Mouse (Mus musculus) liver, embryonic 12.5 days (tissue): ENCODE measurements around the gene Ube2d1. TPM values are rescaled to one million over a fixed set of nuclear protein-coding genes. Genes with fewer than 3 reads are reported as not detected.

Experiments
- ATAC-seq: fragments of 200-750 bp; cut with Nextera tagmentation; 2 replicates; pipeline ENCODE4 v1.8.0; 2017; ENCODE audit warnings: moderate number of reproducible peaks, mild to moderate bottlenecking, moderate library complexity
- H3K27ac ChIP-seq: fragments of 300-500 bp; sonication (generic); 2 replicates; pipeline ENCODE4 v1.5.1; 2016; ENCODE audit warnings: mild to moderate bottlenecking
- H3K27me3 ChIP-seq: fragments of 300-500 bp; sonication (generic); replicated peaks from 2 replicates; pipeline ENCODE4 v1.6.1; 2016; ENCODE audit warnings: mild to moderate bottlenecking, moderate library complexity
- H3K36me3 ChIP-seq: fragments of 300-500 bp; sonication (generic); 2 replicates; pipeline ENCODE4 v1.6.1; 2016; ENCODE audit warnings: mild to moderate bottlenecking, moderate library complexity
- H3K4me1 ChIP-seq: fragments of 300-500 bp; sonication (generic); 2 replicates; pipeline ENCODE4 v1.6.1; 2016
- H3K4me2 ChIP-seq: fragments of 300-500 bp; sonication (generic); 2 replicates; pipeline ENCODE4 v1.6.1; 2016; ENCODE audit warnings: mild to moderate bottlenecking, moderate library complexity
- H3K4me3 ChIP-seq: fragments of 300-500 bp; sonication (generic); 2 replicates; pipeline ENCODE4 v1.5.1; 2016; ENCODE audit warnings: mild to moderate bottlenecking, moderate library complexity
- H3K9ac ChIP-seq: fragments of 300-500 bp; sonication (generic); 2 replicates; pipeline ENCODE4 v1.6.1; 2016; ENCODE audit warnings: mild to moderate bottlenecking, moderate library complexity
- H3K9me3 ChIP-seq: fragments of 300-500 bp; sonication (generic); replicated peaks from 2 replicates; pipeline ENCODE4 v1.6.1; 2016; ENCODE audit warnings: mild to moderate bottlenecking, moderate library complexity
- WGBS: fragments of 180-500 bp; shearing (Covaris S2); methylation state at CpG from one replicate; pipeline ENCODE4 v1.1.7; 2016; ENCODE audit not compliant: insufficient replicate concordance; 5-methylcytosine and 5-hydroxymethylcytosine counted together
- polyA plus RNA-seq: library from polyadenylated mRNA; unstranded; fragments of >200 nt; fragmentation: Nextera tagmentation; extraction: Ambion mirVana; gene quantifications from 2 replicates; pipeline ENCODE4 v1.2.1, GENCODE M21; 2016

Ube2d1 gene
- 12.0 and 12.5 TPM in 2 replicates for polyA plus RNA-seq

DNA sequence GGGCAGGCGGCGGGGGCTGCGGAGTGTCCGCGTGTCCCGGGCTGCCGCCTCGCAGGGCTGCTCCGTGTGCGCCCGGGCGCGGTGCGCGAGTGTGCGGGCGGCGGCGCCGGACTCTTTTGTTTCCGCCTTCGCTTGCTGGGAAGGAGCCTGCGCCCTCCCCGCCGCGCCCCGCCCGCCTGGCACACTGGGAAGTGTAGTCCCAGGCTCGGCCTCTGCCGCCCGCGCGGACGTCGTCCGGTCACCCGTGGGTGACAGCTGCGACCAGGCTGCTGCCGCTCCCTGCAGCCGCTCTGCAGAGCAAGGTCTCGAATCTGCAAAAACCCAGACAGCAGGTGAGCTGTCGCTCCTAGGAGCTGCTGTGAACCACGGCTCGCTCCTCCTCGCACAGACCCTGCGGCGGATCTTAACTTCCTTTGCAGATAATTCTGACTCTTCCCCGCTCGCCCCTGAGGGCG lies at the start of gene Ube2d1:
Gene Ube2d1 (minus strand): TSS at position 137 of the 455 bp plus-strand sequence.
- H3K9ac ChIP-seq, result peak within 1 kb of the TSS; percentile 73
- peaks cover 12% of the 10 kb centered on the region for H3K4me1 ChIP-seq
- no peaks in the 10 kb centered on the region for H3K9me3 ChIP-seq
- peaks cover 18% of the 10 kb centered on the region for H3K27me3 ChIP-seq
- no peak within 1 kb of the TSS for H3K27ac ChIP-seq
- peak within 1 kb of the TSS; percentile 85 for H3K4me2 ChIP-seq
- peak within 1 kb of the TSS; percentile 76 for H3K4me3 ChIP-seq
- ATAC-seq, result peak; percentile 84
- under 1% methylated on average over 44 of the region's 50 CpGs for WGBS
- H3K36me3 ChIP-seq, result no peaks in the 10 kb centered on the region

GRCm38 (mm10) chr10:71332859-71333258 lies 47.8 kb upstream of the Ube2d1 start:
- peaks cover 79% of the 10 kb centered on the region for H3K36me3 ChIP-seq
- H3K9me3 ChIP-seq, result no peaks in the 10 kb centered on the region
- H3K27ac ChIP-seq, result no peak overlapping the region
- no peak overlapping the region for H3K9ac ChIP-seq
- H3K4me1 ChIP-seq, result peaks cover 6% of the 10 kb centered on the region; the same call in 1 of the 2 replicates
- H3K4me3 ChIP-seq, result no peak overlapping the region
- no peaks in the 10 kb centered on the region for H3K27me3 ChIP-seq
- no peak for ATAC-seq
- 83% methylated on average over 9 of the region's 9 CpGs for WGBS
- H3K4me2 ChIP-seq, result no peak overlapping the region

- Histone ChIP-seq H3K4me1 (peaks cover 1% of the 10 kb centered on the region; the same call in 1 of the 2 replicates), H3K4me3 (no peak overlapping the region), H3K27ac (no peak overlapping the region), H3K27me3 (no peaks in the 10 kb centered on the region), H3K36me3 (peaks cover 82% of the 10 kb centered on the region), H3K4me2 (no peak overlapping the region), H3K9ac (no peak overlapping the region), H3K9me3 (no peaks in the 10 kb centered on the region)
- 84% methylated on average over 4 of the region's 4 CpGs for WGBS
- ATAC-seq, result no peak
Measured at GRCm38 (mm10) chr10:71332376-71332775, 47.3 kb upstream of the Ube2d1 start.

GRCm38 (mm10) chr10:71331908-71332307 lies 46.8 kb upstream of the Ube2d1 start:
- WGBS, result 90% methylated on average over 7 of the region's 7 CpGs
- H3K4me3 ChIP-seq, result no peak overlapping the region
- ATAC-seq, result no peak
- no peak overlapping the region for H3K9ac ChIP-seq
- H3K4me1 ChIP-seq, result no peaks in the 10 kb centered on the region
- no peak overlapping the region for H3K4me2 ChIP-seq
- H3K36me3 ChIP-seq, result peaks cover 82% of the 10 kb centered on the region
- no peaks in the 10 kb centered on the region for H3K9me3 ChIP-seq
- no peak overlapping the region for H3K27ac ChIP-seq
- H3K27me3 ChIP-seq, result no peaks in the 10 kb centered on the region

DNA sequence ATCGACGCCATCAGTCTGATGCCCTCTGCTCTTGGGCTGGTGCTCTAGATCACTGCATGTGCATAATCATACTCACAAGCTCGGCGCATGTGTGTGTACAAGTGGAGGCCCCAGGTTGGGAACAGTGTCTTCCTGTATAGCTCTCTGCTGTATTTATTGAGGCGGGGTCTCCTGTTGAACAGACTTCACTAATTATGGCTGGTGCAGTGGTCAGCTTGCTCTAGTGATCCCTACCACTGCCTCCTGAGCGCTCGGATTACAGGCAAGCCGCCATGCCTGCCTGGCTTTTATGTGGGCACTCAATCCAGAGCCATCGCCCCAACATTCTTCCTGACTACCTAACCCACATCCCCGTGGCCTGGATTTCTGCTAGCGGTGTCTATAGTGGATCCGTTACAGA lies 45.0 kb upstream of the Ube2d1 start:
- WGBS, result 90% methylated on average over 12 of the region's 12 CpGs
- ATAC-seq, result no peak
- H3K4me3 ChIP-seq, result no peak overlapping the region
- no peak overlapping the region for H3K9ac ChIP-seq
- H3K9me3 ChIP-seq, result no peaks in the 10 kb centered on the region
- peaks cover 68% of the 10 kb centered on the region for H3K36me3 ChIP-seq
- H3K27ac ChIP-seq, result no peak overlapping the region
- no peaks in the 10 kb centered on the region for H3K27me3 ChIP-seq
- no peak overlapping the region for H3K4me2 ChIP-seq
- H3K4me1 ChIP-seq, result no peaks in the 10 kb centered on the region

- Histone ChIP-seq H3K4me2 (no peak overlapping the region), H3K4me1 (no peaks in the 10 kb centered on the region), H3K36me3 (peaks cover 60% of the 10 kb centered on the region), H3K9me3 (no peaks in the 10 kb centered on the region), H3K9ac (no peak overlapping the region), H3K27me3 (no peaks in the 10 kb centered on the region), H3K4me3 (no peak overlapping the region), H3K27ac (no peak overlapping the region)
- WGBS, result 84% methylated on average over 6 of the region's 6 CpGs
- no peak for ATAC-seq
Measured at GRCm38 (mm10) chr10:71329295-71329694, 44.2 kb upstream of the Ube2d1 start.

GRCm38 (mm10) chr10:71328870-71329269 lies 43.8 kb upstream of the Ube2d1 start:
- H3K4me1 ChIP-seq, result no peaks in the 10 kb centered on the region
- no peak overlapping the region for H3K4me3 ChIP-seq
- H3K27ac ChIP-seq, result no peak overlapping the region
- no peak overlapping the region for H3K4me2 ChIP-seq
- no peaks in the 10 kb centered on the region for H3K27me3 ChIP-seq
- no peak overlapping the region for H3K9ac ChIP-seq
- WGBS, result 83% methylated on average over 5 of the region's 5 CpGs
- no peak for ATAC-seq
- H3K36me3 ChIP-seq, result peaks cover 56% of the 10 kb centered on the region
- no peaks in the 10 kb centered on the region for H3K9me3 ChIP-seq

DNA sequence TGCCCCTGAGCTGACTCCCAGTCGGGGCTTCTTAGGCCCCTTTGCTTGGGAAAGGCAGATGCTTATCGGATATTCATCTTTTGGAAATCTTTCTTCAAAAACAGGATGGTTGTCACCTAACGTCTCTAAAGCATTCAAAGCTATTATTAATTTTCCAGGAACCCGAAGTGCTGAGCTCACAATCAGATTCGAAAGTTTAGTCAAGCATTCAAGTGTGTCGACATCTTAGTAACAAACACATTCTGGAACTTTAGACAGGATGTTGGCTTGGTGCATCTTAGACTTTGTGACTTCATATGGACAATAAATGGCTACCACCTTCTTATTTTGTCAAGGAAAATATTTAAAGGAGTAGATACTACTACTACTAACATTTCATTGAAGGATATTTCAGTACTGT lies 43.3 kb upstream of the Ube2d1 start:
- Histone ChIP-seq H3K9ac (no peak overlapping the region), H3K4me3 (no peak overlapping the region), H3K27me3 (no peaks in the 10 kb centered on the region), H3K4me2 (no peak overlapping the region), H3K9me3 (no peaks in the 10 kb centered on the region), H3K4me1 (no peaks in the 10 kb centered on the region), H3K27ac (no peak overlapping the region), H3K36me3 (peaks cover 51% of the 10 kb centered on the region)
- ATAC-seq, result no peak
- WGBS, result 78% methylated on average over 6 of the region's 6 CpGs

- H3K4me3 ChIP-seq, result no peak overlapping the region
- H3K4me2 ChIP-seq, result no peak overlapping the region
- ATAC-seq, result no peak
- no peak overlapping the region for H3K27ac ChIP-seq
- no peaks in the 10 kb centered on the region for H3K27me3 ChIP-seq
- H3K4me1 ChIP-seq, result no peaks in the 10 kb centered on the region
- H3K9ac ChIP-seq, result no peak overlapping the region
- H3K9me3 ChIP-seq, result no peaks in the 10 kb centered on the region
- 86% methylated on average over 10 of the region's 10 CpGs for WGBS
- peaks cover 41% of the 10 kb centered on the region for H3K36me3 ChIP-seq
Measured at GRCm38 (mm10) chr10:71327386-71327785, 42.3 kb upstream of the Ube2d1 start.

- Histone ChIP-seq H3K4me2 (no peak overlapping the region), H3K27ac (no peak overlapping the region), H3K4me3 (no peak overlapping the region), H3K9ac (no peak overlapping the region), H3K9me3 (no peaks in the 10 kb centered on the region), H3K27me3 (no peaks in the 10 kb centered on the region), H3K36me3 (peaks cover 35% of the 10 kb centered on the region), H3K4me1 (no peaks in the 10 kb centered on the region)
- ATAC-seq, result no peak
- 11% methylated on average over 7 of the region's 7 CpGs for WGBS
Measured at GRCm38 (mm10) chr10:71326789-71327188, 41.7 kb upstream of the Ube2d1 start.

GRCm38 (mm10) chr10:71326123-71326522 lies 41.1 kb upstream of the Ube2d1 start:
- no peak overlapping the region for H3K4me3 ChIP-seq
- no peak for ATAC-seq

GRCm38 (mm10) chr10:71323669-71324068 lies 38.6 kb upstream of the Ube2d1 start:
- Histone ChIP-seq H3K4me3 (no peak overlapping the region), H3K9ac (no peak overlapping the region), H3K27me3 (no peaks in the 10 kb centered on the region), H3K4me1 (no peaks in the 10 kb centered on the region), H3K36me3 (peaks cover 6% of the 10 kb centered on the region; the same call in 1 of the 2 replicates), H3K9me3 (no peaks in the 10 kb centered on the region), H3K4me2 (no peak overlapping the region), H3K27ac (no peak overlapping the region)
- WGBS, result 72% methylated on average over 8 of the region's 8 CpGs
- no peak for ATAC-seq

More at GRCm38 (mm10) chr10:71326123-71326522, 41.1 kb upstream of the Ube2d1 start:
- Histone ChIP-seq H3K4me2 (no peak overlapping the region), H3K27ac (no peak overlapping the region), H3K36me3 (peaks cover 29% of the 10 kb centered on the region), H3K27me3 (no peaks in the 10 kb centered on the region), H3K9me3 (no peaks in the 10 kb centered on the region), H3K9ac (no peak overlapping the region), H3K4me1 (no peaks in the 10 kb centered on the region)
- WGBS, result 62% methylated on average over 7 of the region's 7 CpGs

DNA sequence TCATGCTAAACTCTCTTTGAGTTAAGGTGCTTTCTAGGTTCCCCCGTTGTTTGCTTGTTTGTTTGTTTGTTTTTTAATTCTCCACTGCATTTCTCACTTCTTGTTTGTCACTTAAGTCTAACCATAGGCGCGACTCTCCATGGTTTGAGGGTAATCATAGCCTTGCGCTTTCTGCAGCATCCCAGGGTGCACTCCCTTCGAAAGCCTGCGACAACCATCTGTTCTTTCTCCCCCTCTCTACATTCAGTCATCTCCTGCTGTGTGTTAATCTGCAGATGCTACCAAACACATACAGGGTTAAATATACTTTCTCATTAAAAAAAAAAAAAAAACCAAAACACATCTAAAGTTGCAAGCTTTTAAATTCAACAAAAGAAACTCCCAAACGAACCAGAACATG lies 31.4 kb upstream of the Ube2d1 start:
- Histone ChIP-seq H3K4me1 (no peaks in the 10 kb centered on the region), H3K9me3 (no peaks in the 10 kb centered on the region), H3K36me3 (no peaks in the 10 kb centered on the region), H3K27me3 (no peaks in the 10 kb centered on the region), H3K27ac (no peak overlapping the region), H3K4me2 (no peak overlapping the region), H3K4me3 (no peak overlapping the region), H3K9ac (no peak overlapping the region)
- ATAC-seq, result no peak
- 49% methylated on average over 7 of the region's 7 CpGs for WGBS
